Mouse (Mus musculus) liver, adult 2 months (tissue): ENCODE results near the gene Wipf2. TPM values are rescaled to one million over a fixed set of nuclear protein-coding genes. Genes with fewer than 3 reads are reported as not detected.
"Not testable (repeated sequence)": the region's sequence is repeated elsewhere in the genome, so short reads cannot be mapped to it uniquely, and the experiment has no call there.

Experiments used
- DNase-seq: peaks from one replicate; pipeline ENCODE4 v3.0.0-alpha.2; 2011; ENCODE audit warnings: low read depth, low spot score; ENCODE audit errors: extremely low read depth
- H3K27ac ChIP-seq: fragments of 200-500 bp; replicated peaks from 2 replicates; pipeline ENCODE4 v1.5.1; 2012; ENCODE audit warnings: low read depth, mild to moderate bottlenecking, control low read depth, inconsistent platforms, low read length; ENCODE audit not compliant: insufficient read depth
- H3K27me3 ChIP-seq: fragments of 200-500 bp; 2 replicates; pipeline ENCODE4 v1.6.1; 2012; ENCODE audit warnings: mild to moderate bottlenecking, moderate library complexity, low read length, inconsistent platforms; ENCODE audit not compliant: control insufficient read depth, insufficient read depth
- H3K36me3 ChIP-seq: fragments of 200-500 bp; 2 replicates; pipeline ENCODE4 v1.6.1; 2012; ENCODE audit warnings: low read length, inconsistent platforms; ENCODE audit not compliant: control insufficient read depth, insufficient read depth
- H3K4me1 ChIP-seq: fragments of 200-500 bp; 2 replicates; pipeline ENCODE4 v1.6.1; 2011; ENCODE audit warnings: low read length; ENCODE audit not compliant: control insufficient read depth, insufficient read depth
- H3K4me3 ChIP-seq: fragments of 200-500 bp; 2 replicates; pipeline ENCODE4 v1.5.1; 2011; ENCODE audit warnings: low read depth, mild to moderate bottlenecking, control low read depth, low read length, moderate library complexity; ENCODE audit not compliant: insufficient read depth
- H3K79me2 ChIP-seq: fragments of 200-500 bp; 2 replicates; pipeline ENCODE4 v1.6.1; 2012; ENCODE audit warnings: inconsistent platforms, mild to moderate bottlenecking, low read length, moderate library complexity; ENCODE audit not compliant: control insufficient read depth, insufficient read depth
- H3K9ac ChIP-seq: fragments of 200-500 bp; 2 replicates; pipeline ENCODE4 v1.6.1; 2012; ENCODE audit warnings: low read depth, mild to moderate bottlenecking, control low read depth, inconsistent platforms, low read length
- CTCF ChIP-seq: fragments of 200-500 bp; IDR thresholded peaks from 2 replicates; pipeline ENCODE4 v1.5.1; 2011; ENCODE audit warnings: low read depth, low read length, control low read depth
- POLR2A ChIP-seq: fragments of 200-500 bp; IDR thresholded peaks from 2 replicates; pipeline ENCODE4 v1.6.1; 2011; ENCODE audit warnings: low read length, control low read depth; ENCODE audit not compliant: insufficient read depth; ENCODE audit errors: extremely low read depth
- WGBS: fragments of 180-500 bp; shearing (Covaris S2); methylation state at CpG from one replicate; pipeline ENCODE4 v1.1.7; 2018; 5-methylcytosine and 5-hydroxymethylcytosine counted together
- polyA plus RNA-seq: library from polyadenylated mRNA; depleted of rRNA; stranded (reverse); fragments of >200 nt; gene quantifications from 2 replicates; pipeline ENCODE4 v1.2.3, GENCODE M21; 2012
- total RNA-seq: library from RNA; depleted of rRNA; stranded (reverse); fragments of >200 nt; gene quantifications from 2 replicates; pipeline ENCODE4 v1.2.3, GENCODE M21; 2014

Gene Wipf2
- total and polyA plus RNA-seq, 2 experiments: 1.5 to 3.1 TPM

DNA sequence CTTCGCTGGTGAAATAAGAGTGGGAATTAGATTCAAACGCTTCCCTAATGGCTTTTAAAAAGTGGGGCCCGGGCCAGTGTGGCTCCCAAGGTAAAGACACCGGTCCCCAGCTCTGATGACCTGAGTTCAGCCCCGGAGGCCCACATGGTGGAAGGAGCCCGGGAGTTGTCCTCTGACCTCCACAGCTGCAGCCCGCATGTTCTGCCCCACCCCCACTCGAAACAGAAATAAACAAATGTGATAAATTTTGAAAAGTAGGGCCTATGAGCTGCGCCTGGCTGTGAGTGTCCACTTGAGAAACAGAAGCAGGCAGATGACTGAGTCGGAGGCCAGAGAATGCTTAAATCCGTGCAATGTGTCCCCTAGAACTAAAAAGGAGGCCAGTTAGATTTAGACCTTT lies 50.8 kb downstream of the Wipf2 start:
- no peaks in the 10 kb centered on the region for H3K27me3 ChIP-seq
- H3K27ac ChIP-seq: no peak overlapping the region
- no peaks in the 10 kb centered on the region for H3K36me3 ChIP-seq
- H3K9ac ChIP-seq: no peak overlapping the region
- 75% methylated on average over 11 of the region's 11 CpGs for WGBS
- no peaks in the 10 kb centered on the region for H3K79me2 ChIP-seq
- no peaks in the 10 kb centered on the region for H3K4me1 ChIP-seq
- no peak overlapping the region for H3K4me3 ChIP-seq
- TF ChIP-seq CTCF: no peak
- TF ChIP-seq POLR2A: no peak
- DNase-seq: no peak

DNA sequence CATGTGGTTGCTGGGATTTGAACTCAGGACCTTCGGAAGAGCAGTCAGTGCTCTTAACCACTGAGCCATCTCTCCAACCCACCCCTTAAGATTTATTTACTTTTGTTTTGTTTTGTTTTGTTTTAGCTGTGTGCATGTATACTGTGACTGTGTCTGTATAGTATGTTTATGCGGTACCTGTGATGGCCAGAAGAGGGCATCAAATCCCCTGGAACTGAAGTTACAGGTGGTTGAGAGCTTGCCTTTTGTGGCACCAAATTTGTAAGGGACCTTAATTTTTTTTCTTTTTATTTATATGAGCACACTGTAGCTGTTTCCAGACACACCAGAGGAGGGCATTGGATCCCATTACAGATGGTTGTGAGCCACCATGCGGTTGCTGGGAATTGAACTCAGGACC lies 52.9 kb downstream of the Wipf2 start:
- H3K9ac ChIP-seq, DNase-seq, H3K4me1 ChIP-seq, H3K36me3 ChIP-seq, H3K4me3 ChIP-seq, H3K27ac ChIP-seq, H3K79me2 ChIP-seq, H3K27me3 ChIP-seq: not testable (repeated sequence)
- WGBS: 98% methylated on average over 3 of the region's 3 CpGs

DNA sequence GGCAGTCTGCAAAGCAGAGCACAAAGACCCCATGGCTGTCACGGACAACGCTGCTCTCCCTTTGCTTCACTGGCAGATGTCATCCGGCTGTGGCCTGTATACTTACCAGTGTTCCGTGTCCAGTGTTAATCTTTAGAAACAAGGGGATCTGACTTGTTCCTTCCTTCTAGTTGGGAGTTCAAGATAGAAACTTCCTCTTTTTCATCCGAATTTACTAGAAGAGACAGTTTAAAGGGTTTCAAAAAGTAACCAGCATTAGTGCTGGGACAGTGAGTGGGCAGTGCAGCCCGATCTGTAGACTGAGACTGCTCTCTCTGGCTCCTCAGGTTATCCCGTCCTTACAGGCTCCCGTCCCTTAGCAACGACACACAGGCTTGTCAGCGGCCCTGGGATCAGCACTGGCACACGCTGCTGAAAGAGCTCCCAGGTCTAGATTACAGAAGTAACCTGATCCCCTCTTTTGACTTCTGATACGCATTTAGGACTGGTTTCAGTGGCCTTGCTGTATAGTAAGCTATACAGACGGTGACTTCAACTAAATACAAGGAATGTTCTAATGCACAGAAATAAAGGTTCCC lies 54.1 kb downstream of the Wipf2 start:
- DNase-seq: no peak

DNA sequence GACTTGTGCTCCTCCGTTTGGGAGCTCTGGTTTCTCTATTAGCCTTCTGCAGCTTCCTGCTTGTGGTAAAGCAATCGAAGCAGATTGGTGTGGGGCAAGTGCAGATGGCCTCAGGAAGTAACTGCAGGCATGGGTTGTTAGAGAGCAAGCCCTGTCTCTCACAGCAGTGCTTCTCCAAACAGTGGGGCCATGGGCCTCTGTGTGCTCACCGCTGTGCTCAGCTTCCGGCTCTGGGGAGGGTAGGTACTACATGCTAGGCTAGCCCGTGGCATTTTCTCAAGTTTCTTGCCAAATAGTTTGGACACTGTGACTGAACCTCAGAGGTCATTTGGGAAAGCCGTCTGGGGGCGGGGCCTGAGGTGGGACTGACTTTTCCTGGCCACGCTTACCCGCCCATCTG lies 54.8 kb downstream of the Wipf2 start:
- peak; percentile 86 for DNase-seq
- Histone ChIP-seq H3K4me3 (no peak overlapping the region), H3K27me3 (no peaks in the 10 kb centered on the region), H3K4me1 (no peaks in the 10 kb centered on the region), H3K79me2 (no peaks in the 10 kb centered on the region), H3K27ac (no peak overlapping the region), H3K36me3 (no peaks in the 10 kb centered on the region), H3K9ac (0 out of 2 replicates have a peak overlapping the region, but pooled peaks have one; percentile 6)
- TF ChIP-seq POLR2A (no peak), CTCF (peak; percentile 29; the same call in 1 of the 2 replicates)
- 31% methylated on average over 9 of the region's 9 CpGs for WGBS

More for the DNA sequence above, 54.1 kb downstream of the Wipf2 start:
- TF ChIP-seq CTCF (no peak), POLR2A (no peak)
- H3K27me3 ChIP-seq: no peaks in the 10 kb centered on the region
- H3K36me3 ChIP-seq: no peaks in the 10 kb centered on the region
- H3K4me1 ChIP-seq: no peaks in the 10 kb centered on the region
- 88% methylated on average over 13 of the region's 13 CpGs for WGBS
- no peak overlapping the region for H3K9ac ChIP-seq
- H3K27ac ChIP-seq: peak overlapping the region; percentile 6
- no peak overlapping the region for H3K4me3 ChIP-seq
- no peaks in the 10 kb centered on the region for H3K79me2 ChIP-seq

DNA sequence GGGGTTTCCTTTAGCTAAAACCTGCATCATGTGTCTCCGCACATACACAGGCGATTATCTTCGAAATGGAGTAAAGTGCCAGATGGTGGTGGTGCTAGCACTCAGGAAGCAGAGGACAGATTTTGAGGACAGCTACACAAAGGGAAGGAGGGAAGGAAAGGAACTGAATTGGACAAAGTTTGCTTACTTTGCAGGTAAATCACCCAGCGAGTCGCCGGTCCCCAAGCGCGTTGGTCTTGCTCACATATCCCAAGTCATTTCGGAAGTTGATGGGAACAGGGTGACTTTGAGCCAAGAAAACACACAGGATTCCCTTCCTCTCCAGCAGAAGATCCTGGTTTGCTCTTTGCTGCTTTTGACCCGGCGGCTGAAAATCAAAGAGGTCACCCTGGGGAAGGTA lies 55.6 kb downstream of the Wipf2 start:
- WGBS: 92% methylated on average over 11 of the region's 11 CpGs
- H3K9ac ChIP-seq: no peak overlapping the region
- DNase-seq: no peak
- TF ChIP-seq CTCF (no peak), POLR2A (no peak)
- no peaks in the 10 kb centered on the region for H3K27me3 ChIP-seq
- no peaks in the 10 kb centered on the region for H3K4me1 ChIP-seq
- H3K27ac ChIP-seq: no peak overlapping the region
- no peak overlapping the region for H3K4me3 ChIP-seq
- H3K36me3 ChIP-seq: no peaks in the 10 kb centered on the region
- H3K79me2 ChIP-seq: no peaks in the 10 kb centered on the region

DNA sequence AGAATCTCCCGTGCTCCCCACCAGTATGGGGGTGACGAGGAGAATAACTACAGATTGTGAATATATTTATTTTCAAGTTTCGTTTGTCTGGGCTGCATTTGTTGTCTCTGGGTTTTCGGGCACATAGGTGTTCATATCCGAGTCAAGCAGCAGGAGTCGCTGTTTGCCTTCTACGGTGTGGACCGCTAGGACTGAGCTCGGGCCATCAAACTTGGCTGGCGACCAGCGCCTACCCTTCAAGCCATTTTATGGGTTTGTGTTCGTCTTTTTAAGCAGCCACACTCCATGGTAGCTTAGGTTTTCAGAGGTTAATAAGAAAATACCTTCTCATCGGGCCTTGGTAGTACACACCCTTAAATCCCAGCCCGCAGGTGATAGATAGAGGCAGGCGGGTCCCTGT lies 58.4 kb downstream of the Wipf2 start:
- H3K9ac ChIP-seq, H3K27ac ChIP-seq, H3K4me3 ChIP-seq, H3K4me1 ChIP-seq, DNase-seq, H3K27me3 ChIP-seq, H3K79me2 ChIP-seq, H3K36me3 ChIP-seq: not testable (repeated sequence)
- TF ChIP-seq CTCF: peak; percentile 52
- WGBS: 61% methylated on average over 15 of the region's 15 CpGs
